Mouse (Mus musculus): ENCODE results near the gene Nudt1.

- TF ChIP-seq GATA1 (IDR thresholded peaks at IDR 0.05; ENCODE audit: borderline replicate concordance, low read length): no peak
- no peak for TF ChIP-seq FLI1 (IDR thresholded peaks at IDR 0.05; ENCODE audit: low read length)
Observed at GRCm38 (mm10) chr5:140292152-140292551, 29.3 kb upstream of the Nudt1 start.
